Mouse (Mus musculus): ENCODE data around the gene Aunip. TPM values are rescaled to one million over a fixed set of nuclear protein-coding genes. Genes with fewer than 3 reads are reported as not detected.

Gene Aunip
- polyA plus RNA-seq, 1 experiment from 2014 or later, result 10.0 TPM

GRCm38 (mm10) chr4:134563624-134564023 lies 52.8 kb downstream of the Aunip start:
- WGBS, result 70% methylated on average over 16 of the region's 16 CpGs
- no peak overlapping the region for H3K4me2 ChIP-seq (ENCODE audit: low read depth, low read length)
- H3K4me3 ChIP-seq (ENCODE audit: low read length), result no peak overlapping the region
- H3K36me3 ChIP-seq (ENCODE audit: control insufficient read depth, insufficient read depth), result peaks cover 12% of the 10 kb centered on the region
- no peaks in the 10 kb centered on the region for H3K27me3 ChIP-seq (ENCODE audit: control insufficient read depth, insufficient read depth, low read length)
- no peak overlapping the region for H3K9ac ChIP-seq (ENCODE audit: low read length)
- no peaks in the 10 kb centered on the region for H3K4me1 ChIP-seq (ENCODE audit: control insufficient read depth, insufficient read depth, low read length)
- H3K27ac ChIP-seq (ENCODE audit: low read length), result no peak overlapping the region
- no peak for ATAC-seq (replicated peaks; ENCODE audit: extremely low read depth, insufficient read depth, low FRiP score)
- peaks cover 4% of the 10 kb centered on the region for H3K9me3 ChIP-seq (replicated peaks; ENCODE audit: control insufficient read depth, low read length)

- Histone ChIP-seq H3K27ac (ENCODE audit: low read length) (no peak overlapping the region), H3K36me3 (ENCODE audit: control insufficient read depth, insufficient read depth) (peaks cover 12% of the 10 kb centered on the region)
- 81% methylated on average over 6 of the region's 6 CpGs for WGBS
These were observed 53.3 kb downstream of the Aunip start for GRCm38 (mm10) chr4:134564093-134564492.

GRCm38 (mm10) chr4:134567377-134568226 lies 56.8 kb downstream of the Aunip start:
- ATAC-seq (replicated peaks; ENCODE audit: extremely low read depth, insufficient read depth, low FRiP score), result no peak
- 55% methylated on average over 19 of the region's 19 CpGs for WGBS

More at GRCm38 (mm10) chr4:134564093-134564492, 53.3 kb downstream of the Aunip start:
- Histone ChIP-seq H3K4me3 (ENCODE audit: low read length) (no peak overlapping the region), H3K9me3 (replicated peaks; ENCODE audit: control insufficient read depth, low read length) (peaks cover 4% of the 10 kb centered on the region), H3K4me1 (ENCODE audit: control insufficient read depth, insufficient read depth, low read length) (no peaks in the 10 kb centered on the region), H3K4me2 (ENCODE audit: low read depth, low read length) (no peak overlapping the region), H3K27me3 (ENCODE audit: control insufficient read depth, insufficient read depth, low read length) (no peaks in the 10 kb centered on the region), H3K9ac (ENCODE audit: low read length) (no peak overlapping the region)
- no peak for ATAC-seq (replicated peaks; ENCODE audit: extremely low read depth, insufficient read depth, low FRiP score)

GRCm38 (mm10) chr4:134569205-134569604 lies 58.4 kb downstream of the Aunip start:
- no peaks in the 10 kb centered on the region for H3K4me1 ChIP-seq (ENCODE audit: control insufficient read depth, insufficient read depth, low read length)
- peaks cover 4% of the 10 kb centered on the region for H3K9me3 ChIP-seq (replicated peaks; ENCODE audit: control insufficient read depth, low read length)
- peaks cover 12% of the 10 kb centered on the region for H3K36me3 ChIP-seq (ENCODE audit: control insufficient read depth, insufficient read depth)
- no peaks in the 10 kb centered on the region for H3K27me3 ChIP-seq (ENCODE audit: control insufficient read depth, insufficient read depth, low read length)
- H3K27ac ChIP-seq (ENCODE audit: low read length), result no peak overlapping the region
- WGBS, result 81% methylated on average over 6 of the region's 6 CpGs
- no peak for ATAC-seq (replicated peaks; ENCODE audit: extremely low read depth, insufficient read depth, low FRiP score)
- H3K9ac ChIP-seq (ENCODE audit: low read length), result no peak overlapping the region
- no peak overlapping the region for H3K4me3 ChIP-seq (ENCODE audit: low read length)
- no peak overlapping the region for H3K4me2 ChIP-seq (ENCODE audit: low read depth, low read length)

More at GRCm38 (mm10) chr4:134567377-134568226, 56.8 kb downstream of the Aunip start:
- H3K27me3 ChIP-seq (ENCODE audit: control insufficient read depth, insufficient read depth, low read length), result no peaks in the 10 kb centered on the region
- no peak overlapping the region for H3K4me3 ChIP-seq (ENCODE audit: low read length)
- peaks cover 4% of the 10 kb centered on the region for H3K9me3 ChIP-seq (replicated peaks; ENCODE audit: control insufficient read depth, low read length)
- peaks cover 12% of the 10 kb centered on the region for H3K36me3 ChIP-seq (ENCODE audit: control insufficient read depth, insufficient read depth)
- no peaks in the 10 kb centered on the region for H3K4me1 ChIP-seq (ENCODE audit: control insufficient read depth, insufficient read depth, low read length)
- no peak overlapping the region for H3K4me2 ChIP-seq (ENCODE audit: low read depth, low read length)
- no peak overlapping the region for H3K9ac ChIP-seq (ENCODE audit: low read length)
- no peak overlapping the region for H3K27ac ChIP-seq (ENCODE audit: low read length)

GRCm38 (mm10) chr4:134569831-134570230 lies 59.0 kb downstream of the Aunip start:
- no peak overlapping the region for H3K4me2 ChIP-seq (ENCODE audit: low read depth, low read length)
- H3K27me3 ChIP-seq (ENCODE audit: control insufficient read depth, insufficient read depth, low read length), result no peaks in the 10 kb centered on the region
- ATAC-seq (replicated peaks; ENCODE audit: extremely low read depth, insufficient read depth, low FRiP score), result no peak
- no peak overlapping the region for H3K9ac ChIP-seq (ENCODE audit: low read length)
- peaks cover 4% of the 10 kb centered on the region for H3K9me3 ChIP-seq (replicated peaks; ENCODE audit: control insufficient read depth, low read length)
- no peaks in the 10 kb centered on the region for H3K4me1 ChIP-seq (ENCODE audit: control insufficient read depth, insufficient read depth, low read length)
- H3K36me3 ChIP-seq (ENCODE audit: control insufficient read depth, insufficient read depth), result peaks cover 13% of the 10 kb centered on the region
- H3K4me3 ChIP-seq (ENCODE audit: low read length), result no peak overlapping the region
- no peak overlapping the region for H3K27ac ChIP-seq (ENCODE audit: low read length)
- 81% methylated on average over 8 of the region's 8 CpGs for WGBS

- H3K9ac ChIP-seq (ENCODE audit: low read length), result no peak overlapping the region
- H3K4me1 ChIP-seq (ENCODE audit: control insufficient read depth, insufficient read depth, low read length), result no peaks in the 10 kb centered on the region
- H3K36me3 ChIP-seq (ENCODE audit: control insufficient read depth, insufficient read depth), result peaks cover 4% of the 10 kb centered on the region; the same call in 1 of the 2 replicates
- no peak overlapping the region for H3K27ac ChIP-seq (ENCODE audit: low read length)
- no peak for ATAC-seq (replicated peaks; ENCODE audit: extremely low read depth, insufficient read depth, low FRiP score)
- WGBS, result 79% methylated on average over 14 of the region's 14 CpGs
- no peaks in the 10 kb centered on the region for H3K27me3 ChIP-seq (ENCODE audit: control insufficient read depth, insufficient read depth, low read length)
- H3K9me3 ChIP-seq (replicated peaks; ENCODE audit: control insufficient read depth, low read length), result peaks cover 2% of the 10 kb centered on the region; the same call in 1 of the 2 replicates
- no peak overlapping the region for H3K4me2 ChIP-seq (ENCODE audit: low read depth, low read length)
- no peak overlapping the region for H3K4me3 ChIP-seq (ENCODE audit: low read length)
These were observed 60.1 kb downstream of the Aunip start for GRCm38 (mm10) chr4:134570704-134571451.

GRCm38 (mm10) chr4:134572449-134573300 lies 61.9 kb downstream of the Aunip start:
- no peak overlapping the region for H3K4me2 ChIP-seq (ENCODE audit: low read depth, low read length)
- no peak overlapping the region for H3K9ac ChIP-seq (ENCODE audit: low read length)
- no peak for ATAC-seq (replicated peaks; ENCODE audit: extremely low read depth, insufficient read depth, low FRiP score)
- no peak overlapping the region for H3K27ac ChIP-seq (ENCODE audit: low read length)
- H3K27me3 ChIP-seq (ENCODE audit: control insufficient read depth, insufficient read depth, low read length), result no peaks in the 10 kb centered on the region
- H3K9me3 ChIP-seq (replicated peaks; ENCODE audit: control insufficient read depth, low read length), result no peaks in the 10 kb centered on the region
- H3K4me1 ChIP-seq (ENCODE audit: control insufficient read depth, insufficient read depth, low read length), result no peaks in the 10 kb centered on the region
- WGBS, result 84% methylated on average over 24 of the region's 24 CpGs
- no peak overlapping the region for H3K4me3 ChIP-seq (ENCODE audit: low read length)
- H3K36me3 ChIP-seq (ENCODE audit: control insufficient read depth, insufficient read depth), result peaks cover 4% of the 10 kb centered on the region; the same call in 1 of the 2 replicates

All from heart, embryonic 16.5 days (tissue).